Mouse (Mus musculus) kidney, adult 2 months (tissue): ENCODE measurements around the gene Fam25c.

Experiments used
- CTCF ChIP-seq: fragments of 200-500 bp; conservative IDR thresholded peaks from 2 replicates; pipeline ENCODE4 v1.5.1; 2011; ENCODE audit warnings: low read depth, mild to moderate bottlenecking, control low read depth, low read length, moderate library complexity, mixed read lengths; ENCODE audit not compliant: insufficient read depth, insufficient read length
- POLR2A ChIP-seq: fragments of 200-500 bp; IDR thresholded peaks from one replicate; pipeline ENCODE4 v1.6.1; 2011; ENCODE audit warnings: low read depth, low read length, control low read depth

DNA sequence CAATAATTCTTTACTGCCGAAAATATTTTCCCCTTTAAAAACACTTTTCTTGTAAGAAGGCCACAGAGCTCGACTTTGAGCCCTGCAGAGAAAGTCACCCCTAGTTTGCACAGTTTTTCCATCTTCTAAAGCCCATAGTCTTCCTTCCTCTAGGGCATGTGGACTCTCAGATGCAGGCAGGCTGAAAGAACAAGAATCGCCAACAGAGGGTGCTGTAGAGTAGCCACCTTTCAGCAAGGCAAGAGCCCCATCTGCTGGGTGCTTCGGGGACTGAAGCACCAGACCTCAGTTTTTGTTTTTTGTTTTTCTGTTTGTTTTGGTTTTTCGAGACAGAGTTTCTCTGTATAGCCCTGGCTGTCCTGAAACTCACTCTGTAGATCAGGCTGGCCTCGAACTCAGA, 45.9 kb upstream of the Fam25c start:
- TF ChIP-seq POLR2A (no peak), CTCF (peak; percentile 100)
